Mouse (Mus musculus) heart, adult 2 months (tissue): ENCODE measurements around the gene Homer3.

ENCODE experiments used
- CTCF ChIP-seq: fragments of 200-600 bp; IDR thresholded peaks from 2 replicates; pipeline ENCODE4 v1.8.1; 2022; ENCODE audit warnings: antibody characterized with exemption, mild to moderate bottlenecking, moderate library complexity
- EP300 ChIP-seq: fragments of 200-500 bp; IDR thresholded peaks from 2 replicates; pipeline ENCODE4 v1.6.1; 2011; ENCODE audit warnings: low read depth, low read length, control low read depth; ENCODE audit not compliant: insufficient read depth
- POLR2A ChIP-seq: fragments of 200-500 bp; IDR thresholded peaks from 2 replicates; pipeline ENCODE4 v1.6.1; 2011; ENCODE audit warnings: mild to moderate bottlenecking, low read depth, low read length, control low read depth; ENCODE audit not compliant: insufficient read depth

- TF ChIP-seq CTCF (no peak), EP300 (no peak), POLR2A (no peak)
Observed at GRCm38 (mm10) chr8:70331526-70331925, 48.9 kb downstream of the Homer3 start.
